Mouse (Mus musculus): ENCODE data around the gene Osbpl7.

DNA sequence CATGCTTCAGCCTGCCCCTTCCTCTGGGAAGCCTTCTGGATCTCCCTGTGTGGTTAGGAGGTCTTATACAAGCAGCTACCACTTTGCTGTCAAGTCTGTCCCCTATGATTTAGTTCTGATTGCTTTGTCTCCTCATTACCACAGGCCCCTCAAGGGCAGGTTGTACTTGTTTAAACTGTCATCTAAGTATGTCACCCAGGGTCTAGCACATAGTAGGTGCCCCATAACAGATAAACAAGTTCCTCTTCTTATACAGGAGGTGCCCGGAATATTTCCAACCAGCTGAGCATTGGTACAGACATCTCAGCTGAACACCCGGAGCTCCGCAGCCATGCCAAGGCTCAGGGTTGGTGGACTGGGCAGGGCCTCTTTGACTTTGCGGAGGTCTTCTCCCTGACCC is 17.9 kb upstream of the Osbpl7 start:
- TF ChIP-seq CTCF (IDR thresholded peaks at IDR 0.05; ENCODE audit: low read depth, low read length) (no peak), POLR2A (IDR thresholded peaks at IDR 0.05; ENCODE audit: insufficient read depth, low read length) (no peak)
